Mouse (Mus musculus) urinary bladder, postnatal 10 days (tissue): ENCODE results near the gene Trmt1.
"Not testable (repeated sequence)": the region's sequence is repeated elsewhere in the genome, so short reads cannot be mapped to it uniquely, and the experiment has no call there.

Experiments used
- DNase-seq: peaks from one replicate; pipeline ENCODE4 v3.0.0; 2022; ENCODE audit warnings: low spot score

Gene Trmt1

GRCm38 (mm10) chr8:84659936-84660818, 25.9 kb upstream of the Trmt1 start:
- DNase-seq: no peak

GRCm38 (mm10) chr8:84660819-84661457, 25.2 kb upstream of the Trmt1 start:
- DNase-seq: no peak

- peak; percentile 54 for DNase-seq
Observed at GRCm38 (mm10) chr8:84661458-84661871, 24.6 kb upstream of the Trmt1 start.

- no peak for DNase-seq
Observed at GRCm38 (mm10) chr8:84661961-84662571, 24.0 kb upstream of the Trmt1 start.

GRCm38 (mm10) chr8:84662581-84663065, 23.5 kb upstream of the Trmt1 start, which contains the start of gene Ier2:
Gene Ier2 (minus strand): TSS chr8:84662852.
- peak; percentile 83 for DNase-seq

GRCm38 (mm10) chr8:84663483-84664327, 22.4 kb upstream of the Trmt1 start:
- DNase-seq: peak; percentile 92

- DNase-seq: peak; percentile 52
Observed at GRCm38 (mm10) chr8:84664566-84665384, 21.3 kb upstream of the Trmt1 start.

GRCm38 (mm10) chr8:84665385-84665893, 20.7 kb upstream of the Trmt1 start:
- no peak for DNase-seq

GRCm38 (mm10) chr8:84668081-84668480, 18.0 kb upstream of the Trmt1 start:
- no peak for DNase-seq

GRCm38 (mm10) chr8:84668731-84669485, 17.2 kb upstream of the Trmt1 start:
- no peak for DNase-seq

- not testable (repeated sequence) for DNase-seq
Observed at GRCm38 (mm10) chr8:84670295-84671006, 15.7 kb upstream of the Trmt1 start.

- DNase-seq: no peak
Observed at GRCm38 (mm10) chr8:84677305-84677704, 8.8 kb upstream of the Trmt1 start.

GRCm38 (mm10) chr8:84681476-84681875, 4.6 kb upstream of the Trmt1 start:
- DNase-seq: no peak

GRCm38 (mm10) chr8:84682257-84682656, 3.9 kb upstream of the Trmt1 start:
- no peak for DNase-seq

- no peak for DNase-seq
Observed at GRCm38 (mm10) chr8:84684537-84684936, 1.6 kb upstream of the Trmt1 start.

GRCm38 (mm10) chr8:84687003-84687704, 1.0 kb downstream of the Trmt1 start:
- DNase-seq: no peak

- DNase-seq: no peak
Observed at GRCm38 (mm10) chr8:84687705-84688100, 1.6 kb downstream of the Trmt1 start, which contains the start of gene Nacc1. Gene Nacc1 (minus strand): TSS chr8:84687862.
